9 mouse cellular contexts compared by ENCODE assay signal in genomic region chr4:123343471-123343789, GRCm38 (mm10). TPM values are rescaled to one million over a fixed set of nuclear protein-coding genes. Genes with fewer than 3 reads are reported as not detected.
DNase-seq lines count a peak whose midpoint lies in the region; ATAC-seq lines count a peak whose summit lies in the region.
"Had no signal": no experiment of that assay in that cellular context is flagged by ENCODE, and none has a peak within 500 bp of the region (broad histone marks: within the 10 kb centered on the region; RNA-seq: fewer than 3 reads in every experiment).

No protein-coding gene starts in this region.

- H3K27me3 ChIP-seq in megakaryocyte, embryonic 14.5 days (replicated peaks) = peaks cover 23% of the 10 kb centered on the region
- H3K27me3 ChIP-seq in forebrain, embryonic 11.5 days (ENCODE audit: control insufficient read depth, insufficient read depth, low read length) = peaks cover 37% of the 10 kb centered on the region
- peaks cover 45% of the 10 kb centered on the region for H3K27me3 ChIP-seq in limb, embryonic 15.5 days
- H3K27me3 ChIP-seq in splenic B cell, adult 2 months (ENCODE audit: control insufficient read depth, insufficient read depth, low read length, poor library complexity, severe bottlenecking) = no peaks in the 10 kb centered on the region

- H3K4me3 ChIP-seq in megakaryocyte, embryonic 14.5 days (replicated peaks) = peak overlapping the region; percentile 99
- H3K4me3 ChIP-seq in forebrain, embryonic 11.5 days (ENCODE audit: low read depth, low read length) = peak overlapping the region; percentile 49
- peak overlapping the region; percentile 51 for H3K4me3 ChIP-seq in limb, embryonic 15.5 days

- DNase-seq in forebrain, embryonic 11.5 days (ENCODE audit: low spot score) = no peak
- DNase-seq in splenic B cell, adult 2 months (ENCODE audit: low read depth, low spot score) = peak; percentile 52
- DNase-seq in thymus, postnatal 10 days (ENCODE audit: low spot score in 2 of 2) = no peak
- no peak for DNase-seq in Muller cell, postnatal 12 days (ENCODE audit: inconsistent ontology term)
- no peak for DNase-seq in right cerebral cortex, adult 2 months (ENCODE audit: low spot score in 2 of 2)

- H3K27ac ChIP-seq in forebrain, embryonic 11.5 days (ENCODE audit: low read depth, low read length) = no peak overlapping the region
- H3K27ac ChIP-seq in limb, embryonic 15.5 days = no peak overlapping the region

- H3K9me3 ChIP-seq in megakaryocyte, embryonic 14.5 days = no peaks in the 10 kb centered on the region
- H3K9me3 ChIP-seq in forebrain, embryonic 11.5 days (ENCODE audit: control insufficient read depth, low read length) = no peaks in the 10 kb centered on the region
- H3K9me3 ChIP-seq in limb, embryonic 15.5 days = no peaks in the 10 kb centered on the region

- H3K36me3 ChIP-seq in megakaryocyte, embryonic 14.5 days (replicated peaks; ENCODE audit: low read length) = peaks cover 19% of the 10 kb centered on the region
- H3K36me3 ChIP-seq in forebrain, embryonic 11.5 days (ENCODE audit: control insufficient read depth, insufficient read depth, low read length) = no peaks in the 10 kb centered on the region; the same call in 1 of the 2 replicates
- H3K36me3 ChIP-seq in limb, embryonic 15.5 days = peaks cover 4% of the 10 kb centered on the region; the same call in 1 of the 2 replicates
- no peaks in the 10 kb centered on the region for H3K36me3 ChIP-seq in splenic B cell, adult 2 months (ENCODE audit: control insufficient read depth, insufficient read depth, low read length, poor library complexity, severe bottlenecking)

- peaks cover 54% of the 10 kb centered on the region for H3K4me1 ChIP-seq in megakaryocyte, embryonic 14.5 days
- H3K4me1 ChIP-seq in forebrain, embryonic 11.5 days (replicated peaks; ENCODE audit: control insufficient read depth, insufficient read depth, low read length) = peaks cover 4% of the 10 kb centered on the region
- peaks cover 15% of the 10 kb centered on the region for H3K4me1 ChIP-seq in limb, embryonic 15.5 days

- 11% methylated on average over 6 of the region's 6 CpGs for WGBS in forebrain, embryonic 11.5 days
- WGBS in limb, embryonic 15.5 days = 5% methylated on average over 6 of the region's 6 CpGs

- no peak overlapping the region for H3K9ac ChIP-seq in forebrain, embryonic 11.5 days (ENCODE audit: low read length)
- no peak overlapping the region for H3K9ac ChIP-seq in limb, embryonic 15.5 days

- no peak for ATAC-seq in megakaryocyte, adult 5-6 weeks (ENCODE audit: poor library complexity, severe bottlenecking)
- no peak for ATAC-seq in forebrain, embryonic 11.5 days (replicated peaks; ENCODE audit: low FRiP score)
- no peak for ATAC-seq in limb, embryonic 15.5 days (ENCODE audit: insufficient number of reproducible peaks, low FRiP score, low TSS enrichment, low read depth)

- peak overlapping the region; percentile 87 for H3K4me2 ChIP-seq in forebrain, embryonic 11.5 days (ENCODE audit: low read depth, low read length, severe bottlenecking)
- peak overlapping the region; percentile 82 for H3K4me2 ChIP-seq in limb, embryonic 15.5 days

RNA-seq across cellular contexts. Expression of gene Bmp8a, which starts 0.4 kb away (rescaled TPM):
- 5.1 and 11.5 TPM in 2 replicates for polyA plus RNA-seq in megakaryocyte, embryonic 14.5 days (2012; ENCODE audit: insufficient read depth, low replicate concordance)
- total RNA-seq in megakaryocyte, adult 5-6 weeks (2015) = not detected in 2 replicates
- total RNA-seq in megakaryocyte, adult 5-6 weeks (2017) = not detected in 2 replicates
- 0.13 and 0.23 TPM in 2 replicates for polyA plus RNA-seq in forebrain, embryonic 11.5 days (2014; fragmentation: Nextera tagmentation; extraction: Ambion mirVana)
- 6.3 and 7.2 TPM in 2 replicates for polyA plus RNA-seq in limb, embryonic 15.5 days (2015; fragmentation: Nextera tagmentation; extraction: Ambion mirVana)
- total RNA-seq: neutrophil, adult 5-6 weeks had no signal

RNA-seq across cellular contexts. Expression of gene Oxct2a, which starts 20.0 kb away (rescaled TPM):
- polyA plus RNA-seq in megakaryocyte, embryonic 14.5 days (2012; ENCODE audit: insufficient read depth, low replicate concordance) = 0.56 TPM in 1 of 2 replicates, not detected in the other
- total RNA-seq in megakaryocyte, adult 5-6 weeks (2015) = not detected in 2 replicates
- not detected in 2 replicates for total RNA-seq in megakaryocyte, adult 5-6 weeks (2017)
- polyA plus RNA-seq in forebrain, embryonic 11.5 days (2014; fragmentation: Nextera tagmentation; extraction: Ambion mirVana) = not detected in 2 replicates
- polyA plus RNA-seq in limb, embryonic 15.5 days (2015; fragmentation: Nextera tagmentation; extraction: Ambion mirVana) = 0.17 TPM in 1 of 2 replicates, not detected in the other
- total RNA-seq: neutrophil, adult 5-6 weeks had no signal

Comparison
In these comparisons a context has a peak if more than half of its experiments do, and no peak if none do; other contexts are left out.
1. H3K4me3 ChIP-seq: peak in every context shown above with its lines; median percentile 99 in megakaryocyte, embryonic 14.5 days; 51 in limb, embryonic 15.5 days; 49 in forebrain, embryonic 11.5 days.